Mouse (Mus musculus): ENCODE measurements around the gene Saa4. TPM values are rescaled to one million over a fixed set of nuclear protein-coding genes. Genes with fewer than 3 reads are reported as not detected.

Saa4 gene
- polyA plus RNA-seq, 1 experiment from 2014 or later, result not detected

DNA sequence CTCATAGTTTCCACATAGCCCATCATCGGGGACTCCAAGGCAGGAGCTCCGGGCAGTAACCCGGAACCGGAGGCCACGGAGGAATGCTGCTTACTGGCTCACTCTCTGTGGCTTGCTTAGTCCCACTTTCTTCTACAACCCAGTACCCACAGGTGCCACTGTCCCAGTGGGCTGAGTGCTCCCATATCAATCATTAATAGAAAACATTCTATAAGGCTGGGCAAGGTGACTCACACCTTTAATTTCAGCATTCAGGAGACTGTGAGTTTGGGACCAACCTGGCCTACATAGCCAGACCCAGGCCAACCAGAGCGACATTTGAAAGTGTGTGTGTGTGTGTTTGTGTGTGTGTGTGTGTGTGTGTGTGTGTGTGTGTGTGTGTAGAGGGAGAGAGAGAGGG lies 9.0 kb downstream of the Saa4 start:
- H3K4me3 ChIP-seq (ENCODE audit: low read depth, low read length), result no peak overlapping the region
- no peak for DNase-seq (ENCODE audit: low spot score)
- no peak overlapping the region for H3K9ac ChIP-seq (ENCODE audit: low read length)
- H3K4me2 ChIP-seq (ENCODE audit: low read length), result no peak overlapping the region
- no peak overlapping the region for H3K27ac ChIP-seq (ENCODE audit: low read depth, low read length)
- no peaks in the 10 kb centered on the region for H3K4me1 ChIP-seq (ENCODE audit: control insufficient read depth, insufficient read depth, low read length)
- no peaks in the 10 kb centered on the region for H3K36me3 ChIP-seq (ENCODE audit: control insufficient read depth, insufficient read depth, low read length)
- 98% methylated on average over 6 of the region's 6 CpGs for WGBS
- H3K27me3 ChIP-seq (replicated peaks; ENCODE audit: control insufficient read depth, insufficient read depth, low read length), result no peaks in the 10 kb centered on the region
- H3K9me3 ChIP-seq (replicated peaks; ENCODE audit: control insufficient read depth, low read length), result no peaks in the 10 kb centered on the region
- ATAC-seq, result no peak

DNA sequence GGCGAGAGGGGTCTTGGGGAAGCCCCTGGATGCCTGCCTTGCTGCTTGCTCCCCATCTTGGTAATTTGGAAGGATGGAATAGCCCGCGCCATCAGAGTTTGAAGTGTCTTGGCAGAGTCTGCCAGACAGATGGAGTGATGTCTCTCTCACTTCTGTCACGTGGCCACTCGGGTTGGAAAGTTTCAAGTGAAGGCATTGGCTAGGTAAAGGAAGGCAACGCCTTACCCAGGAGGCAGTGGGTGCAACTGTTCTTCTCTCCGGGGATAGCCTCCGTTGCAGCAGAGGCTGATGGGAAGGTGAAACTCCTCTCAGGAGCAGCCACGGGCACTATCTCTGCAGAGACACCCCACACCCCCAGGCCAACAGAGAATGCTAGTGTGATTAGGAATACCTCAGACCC lies 11.9 kb downstream of the Saa4 start:
- Histone ChIP-seq H3K4me3 (ENCODE audit: low read depth, low read length) (no peak overlapping the region), H3K36me3 (ENCODE audit: control insufficient read depth, insufficient read depth, low read length) (no peaks in the 10 kb centered on the region), H3K27ac (ENCODE audit: low read depth, low read length) (no peak overlapping the region), H3K9me3 (replicated peaks; ENCODE audit: control insufficient read depth, low read length) (no peaks in the 10 kb centered on the region), H3K9ac (ENCODE audit: low read length) (no peak overlapping the region), H3K27me3 (replicated peaks; ENCODE audit: control insufficient read depth, insufficient read depth, low read length) (no peaks in the 10 kb centered on the region), H3K4me1 (ENCODE audit: control insufficient read depth, insufficient read depth, low read length) (no peaks in the 10 kb centered on the region), H3K4me2 (ENCODE audit: low read length) (no peak overlapping the region)
- ATAC-seq (no peak; the same call in 1 of the 2 replicates), DNase-seq (ENCODE audit: low spot score) (peak; percentile 56)
- WGBS, result 69% methylated on average over 9 of the region's 9 CpGs

DNA sequence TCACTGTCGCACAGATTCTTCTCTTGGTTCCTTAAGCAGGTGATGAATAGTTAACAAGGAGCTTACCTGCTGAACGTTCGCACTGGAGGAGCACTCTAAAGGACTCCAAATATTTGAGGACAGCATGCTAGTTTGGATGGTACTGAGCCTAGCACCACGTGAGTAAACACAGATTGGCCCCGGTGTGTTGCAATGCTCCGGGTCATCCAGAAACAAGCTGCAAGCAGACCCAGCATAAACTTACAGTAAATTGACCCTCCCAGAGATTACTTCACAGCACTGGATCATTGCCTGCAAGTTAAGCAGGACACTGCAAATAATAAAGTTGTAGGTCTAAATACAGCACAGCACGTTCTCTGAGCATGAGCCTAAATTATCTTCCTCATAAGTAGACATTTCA lies 12.9 kb downstream of the Saa4 start:
- Histone ChIP-seq H3K27ac (ENCODE audit: low read depth, low read length) (no peak overlapping the region), H3K9ac (ENCODE audit: low read length) (no peak overlapping the region), H3K36me3 (ENCODE audit: control insufficient read depth, insufficient read depth, low read length) (no peaks in the 10 kb centered on the region), H3K27me3 (replicated peaks; ENCODE audit: control insufficient read depth, insufficient read depth, low read length) (no peaks in the 10 kb centered on the region), H3K4me3 (ENCODE audit: low read depth, low read length) (no peak overlapping the region), H3K4me2 (ENCODE audit: low read length) (no peak overlapping the region), H3K4me1 (ENCODE audit: control insufficient read depth, insufficient read depth, low read length) (no peaks in the 10 kb centered on the region), H3K9me3 (replicated peaks; ENCODE audit: control insufficient read depth, low read length) (no peaks in the 10 kb centered on the region)
- WGBS, result 86% methylated on average over 7 of the region's 7 CpGs
- no peak for ATAC-seq
- no peak for DNase-seq (ENCODE audit: low spot score)

- DNase-seq (ENCODE audit: low spot score) (peak; percentile 66), ATAC-seq (peak; percentile 88)
- WGBS, result 74% methylated on average over 7 of the region's 7 CpGs
- Histone ChIP-seq H3K27me3 (replicated peaks; ENCODE audit: control insufficient read depth, insufficient read depth, low read length) (no peaks in the 10 kb centered on the region), H3K4me2 (ENCODE audit: low read length) (no peak overlapping the region), H3K4me1 (ENCODE audit: control insufficient read depth, insufficient read depth, low read length) (no peaks in the 10 kb centered on the region), H3K27ac (ENCODE audit: low read depth, low read length) (peak overlapping the region; percentile 33; the same call in 1 of the 2 replicates), H3K36me3 (ENCODE audit: control insufficient read depth, insufficient read depth, low read length) (no peaks in the 10 kb centered on the region), H3K4me3 (ENCODE audit: low read depth, low read length) (no peak overlapping the region), H3K9me3 (replicated peaks; ENCODE audit: control insufficient read depth, low read length) (no peaks in the 10 kb centered on the region), H3K9ac (ENCODE audit: low read length) (no peak overlapping the region)
Measured at GRCm38 (mm10) chr7:46718591-46719270, 13.7 kb downstream of the Saa4 start.

DNA sequence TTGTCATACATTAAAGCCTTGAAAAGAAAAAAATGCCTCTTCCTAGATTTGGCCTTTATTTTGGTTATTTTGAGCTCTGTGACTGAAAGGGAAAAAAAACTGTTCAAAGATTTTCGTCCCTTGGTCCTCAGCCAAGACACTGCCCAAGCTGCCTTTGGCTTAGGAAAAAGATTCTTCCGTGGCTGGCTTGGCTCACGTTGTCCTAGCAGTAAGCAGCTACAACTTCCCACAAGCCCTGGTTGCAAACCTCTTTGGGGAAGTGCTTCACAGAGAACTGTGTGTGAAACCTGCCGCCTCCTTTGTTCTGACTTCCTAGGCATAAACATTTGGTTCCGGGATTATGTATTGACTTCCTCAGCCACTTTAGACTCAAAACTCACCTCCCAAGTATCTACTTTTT lies 15.5 kb downstream of the Saa4 start:
- ATAC-seq (no peak), DNase-seq (ENCODE audit: low spot score) (peak; percentile 7)
- Histone ChIP-seq H3K4me3 (ENCODE audit: low read depth, low read length) (no peak overlapping the region), H3K27ac (ENCODE audit: low read depth, low read length) (no peak overlapping the region), H3K9me3 (replicated peaks; ENCODE audit: control insufficient read depth, low read length) (no peaks in the 10 kb centered on the region), H3K4me2 (ENCODE audit: low read length) (no peak overlapping the region), H3K27me3 (replicated peaks; ENCODE audit: control insufficient read depth, insufficient read depth, low read length) (no peaks in the 10 kb centered on the region), H3K9ac (ENCODE audit: low read length) (no peak overlapping the region), H3K36me3 (ENCODE audit: control insufficient read depth, insufficient read depth, low read length) (no peaks in the 10 kb centered on the region), H3K4me1 (ENCODE audit: control insufficient read depth, insufficient read depth, low read length) (no peaks in the 10 kb centered on the region)
- 61% methylated on average over 5 of the region's 5 CpGs for WGBS

DNA sequence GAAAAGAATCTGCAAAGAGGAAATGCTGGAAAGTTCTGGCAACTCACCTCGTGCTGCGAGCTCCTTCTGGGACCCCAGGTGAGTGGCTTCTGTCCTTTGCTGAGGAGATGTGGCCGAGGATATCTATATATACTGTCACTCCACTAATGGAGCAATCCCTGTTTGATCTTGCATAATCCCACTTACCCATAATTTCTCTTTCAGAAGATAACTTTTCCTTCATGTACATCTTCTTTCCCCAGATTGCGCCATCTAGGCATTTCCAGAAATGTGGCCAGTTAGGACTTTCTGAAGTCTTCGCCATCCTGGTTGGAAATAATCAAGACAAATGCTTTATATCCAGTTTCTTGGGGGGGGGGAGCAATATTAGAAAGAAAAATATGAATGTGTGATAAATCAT lies 16.8 kb downstream of the Saa4 start, which contains the start of gene Saa3:
Saa3 (minus strand) TSS at position 101 of the 400 bp plus-strand sequence.
- ATAC-seq, result no peak

DNA sequence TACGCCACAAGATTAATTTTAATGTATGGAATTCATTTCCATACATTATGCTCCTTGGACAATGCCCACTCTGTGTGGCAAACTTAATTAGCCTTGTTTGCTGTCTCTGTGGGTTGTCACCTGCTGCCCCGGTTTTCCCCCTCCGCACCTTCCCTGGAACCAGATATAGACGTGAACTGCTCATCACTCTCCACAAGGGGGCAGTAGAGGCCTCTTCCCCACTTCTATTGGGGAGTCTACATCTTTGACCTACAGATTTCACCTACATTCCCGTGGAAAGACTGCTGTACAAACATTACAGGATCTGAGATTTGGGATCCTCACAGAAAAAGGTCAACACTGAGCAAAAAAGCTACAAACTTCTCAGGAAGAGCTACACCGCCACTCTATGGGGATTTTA lies 17.9 kb downstream of the Saa4 start:
- DNase-seq (ENCODE audit: low spot score) (peak; percentile 53), ATAC-seq (no peak)
- H3K4me2 ChIP-seq (ENCODE audit: low read length), result no peak overlapping the region
- H3K4me1 ChIP-seq (ENCODE audit: control insufficient read depth, insufficient read depth, low read length), result peaks cover 3% of the 10 kb centered on the region; the same call in 1 of the 2 replicates
- H3K27me3 ChIP-seq (replicated peaks; ENCODE audit: control insufficient read depth, insufficient read depth, low read length), result no peaks in the 10 kb centered on the region
- H3K27ac ChIP-seq (ENCODE audit: low read depth, low read length), result no peak overlapping the region
- 27% methylated on average over 6 of the region's 6 CpGs for WGBS
- H3K4me3 ChIP-seq (ENCODE audit: low read depth, low read length), result no peak overlapping the region
- no peaks in the 10 kb centered on the region for H3K36me3 ChIP-seq (ENCODE audit: control insufficient read depth, insufficient read depth, low read length)
- H3K9ac ChIP-seq (ENCODE audit: low read length), result no peak overlapping the region
- H3K9me3 ChIP-seq (replicated peaks; ENCODE audit: control insufficient read depth, low read length), result no peaks in the 10 kb centered on the region

More for the DNA sequence above, 16.8 kb downstream of the Saa4 start, which contains the start of gene Saa3:
- 92% methylated on average over 5 of the region's 5 CpGs for WGBS
- Histone ChIP-seq H3K4me1 (ENCODE audit: control insufficient read depth, insufficient read depth, low read length) (no peaks in the 10 kb centered on the region), H3K27ac (ENCODE audit: low read depth, low read length) (no peak within 1 kb of the TSS), H3K27me3 (replicated peaks; ENCODE audit: control insufficient read depth, insufficient read depth, low read length) (no peaks in the 10 kb centered on the region), H3K9me3 (replicated peaks; ENCODE audit: control insufficient read depth, low read length) (no peaks in the 10 kb centered on the region), H3K4me3 (ENCODE audit: low read depth, low read length) (no peak within 1 kb of the TSS), H3K9ac (ENCODE audit: low read length) (no peak within 1 kb of the TSS), H3K4me2 (ENCODE audit: low read length) (no peak within 1 kb of the TSS), H3K36me3 (ENCODE audit: control insufficient read depth, insufficient read depth, low read length) (no peaks in the 10 kb centered on the region)
- no peak for DNase-seq (ENCODE audit: low spot score)

DNA sequence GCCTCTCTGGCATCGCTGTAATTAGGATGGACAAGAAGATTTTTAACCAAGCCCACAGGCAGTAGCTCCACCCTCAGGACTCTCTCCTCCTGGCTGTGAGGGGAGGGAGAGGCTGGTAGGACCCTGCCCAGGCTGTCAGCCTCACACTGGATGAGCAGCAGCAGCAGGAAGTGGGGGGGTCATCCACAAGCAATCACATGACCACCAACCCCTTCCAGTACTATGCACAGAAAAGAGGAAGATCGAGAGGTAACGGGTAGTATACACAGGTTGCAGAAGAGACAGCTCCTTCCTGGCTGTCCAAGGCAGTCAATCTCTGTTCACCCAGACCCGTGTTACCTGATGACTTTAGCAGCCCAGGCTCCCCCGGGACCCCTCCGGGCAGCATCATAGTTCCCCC lies 20.2 kb downstream of the Saa4 start:
- H3K9ac ChIP-seq (ENCODE audit: low read length), result no peak overlapping the region
- no peak overlapping the region for H3K27ac ChIP-seq (ENCODE audit: low read depth, low read length)
- H3K9me3 ChIP-seq (replicated peaks; ENCODE audit: control insufficient read depth, low read length), result no peaks in the 10 kb centered on the region
- DNase-seq (ENCODE audit: low spot score) (no peak), ATAC-seq (no peak)
- H3K4me2 ChIP-seq (ENCODE audit: low read length), result no peak overlapping the region
- peaks cover 5% of the 10 kb centered on the region; the same call in 1 of the 2 replicates for H3K4me1 ChIP-seq (ENCODE audit: control insufficient read depth, insufficient read depth, low read length)
- no peaks in the 10 kb centered on the region for H3K27me3 ChIP-seq (replicated peaks; ENCODE audit: control insufficient read depth, insufficient read depth, low read length)
- WGBS, result 80% methylated on average over 6 of the region's 6 CpGs
- no peak overlapping the region for H3K4me3 ChIP-seq (ENCODE audit: low read depth, low read length)
- H3K36me3 ChIP-seq (ENCODE audit: control insufficient read depth, insufficient read depth, low read length), result peaks cover 11% of the 10 kb centered on the region

- Histone ChIP-seq H3K4me3 (ENCODE audit: low read depth, low read length) (peak within 1 kb of the TSS; percentile 85), H3K36me3 (ENCODE audit: control insufficient read depth, insufficient read depth, low read length) (peaks cover 25% of the 10 kb centered on the region), H3K4me2 (ENCODE audit: low read length) (peak within 1 kb of the TSS; percentile 49), H3K9me3 (replicated peaks; ENCODE audit: control insufficient read depth, low read length) (no peaks in the 10 kb centered on the region), H3K4me1 (ENCODE audit: control insufficient read depth, insufficient read depth, low read length) (peaks cover 5% of the 10 kb centered on the region; the same call in 1 of the 2 replicates), H3K9ac (ENCODE audit: low read length) (peak within 1 kb of the TSS; percentile 95), H3K27me3 (replicated peaks; ENCODE audit: control insufficient read depth, insufficient read depth, low read length) (no peaks in the 10 kb centered on the region), H3K27ac (ENCODE audit: low read depth, low read length) (peak within 1 kb of the TSS; percentile 76)
- ATAC-seq, result peak; percentile 98
- WGBS, result under 1% methylated on average over 37 of the region's 38 CpGs
- DNase-seq (ENCODE audit: low spot score), result peak; percentile 93
Measured at GRCm38 (mm10) chr7:46710390-46710844, 22.0 kb downstream of the Saa4 start, which contains the start of gene Saal1. TSS of gene Saal1 (minus strand) at chr7:46710680.
